Mouse (Mus musculus) layer of hippocampus, adult 11-12 months (tissue): ENCODE results near the gene Sirt6.

ENCODE experiments used
- DNase-seq: peaks from one replicate; pipeline ENCODE4 v3.0.0; 2022; ENCODE audit warnings: low spot score

The Sirt6 gene

DNA sequence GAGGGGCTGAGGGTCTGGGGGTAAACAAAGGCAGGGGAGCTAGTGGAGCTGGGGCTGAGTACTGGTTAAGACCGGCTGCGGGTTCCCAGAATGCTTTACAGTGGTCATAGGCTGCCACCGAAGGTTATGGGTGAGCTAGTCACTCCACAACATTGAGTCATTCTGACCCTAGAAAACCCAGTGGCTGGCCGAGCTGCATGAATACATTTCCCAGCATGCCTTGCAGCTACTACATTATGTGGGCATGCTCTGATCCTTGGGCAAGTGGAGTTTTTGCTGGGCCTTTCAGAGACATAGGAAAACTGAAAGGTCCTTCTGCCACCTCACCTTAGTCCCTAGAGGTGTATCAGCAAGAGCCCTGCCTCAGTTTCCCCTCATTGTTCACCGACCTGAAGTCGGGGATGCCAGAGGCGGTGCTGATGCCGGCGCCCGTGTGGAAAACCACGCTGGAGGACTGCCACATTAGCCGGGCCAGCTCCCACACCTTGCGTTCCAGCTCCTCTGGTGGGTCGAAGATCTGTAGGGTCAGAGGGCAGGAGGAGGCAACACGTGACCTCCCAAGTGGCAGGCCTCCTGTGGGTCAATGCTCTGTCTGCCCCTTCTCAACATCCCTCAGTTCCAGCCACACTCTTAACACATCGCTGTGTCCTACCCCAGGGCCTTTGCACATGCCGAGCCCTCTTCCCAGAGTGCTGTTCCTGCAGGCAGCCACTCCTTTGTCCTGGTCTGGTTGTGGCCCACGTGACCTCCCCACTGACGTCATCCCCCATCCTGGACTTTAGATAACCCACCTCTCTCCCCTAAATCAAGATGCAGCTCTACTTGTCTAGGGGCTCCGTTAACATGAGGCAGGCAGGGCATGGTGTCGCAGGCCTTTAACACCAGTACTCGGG is 1.2 kb downstream of the Sirt6 start:
- no peak for DNase-seq

- no peak for DNase-seq
Measured at GRCm38 (mm10) chr10:81623441-81623840, 4.2 kb downstream of the Sirt6 start.

DNA sequence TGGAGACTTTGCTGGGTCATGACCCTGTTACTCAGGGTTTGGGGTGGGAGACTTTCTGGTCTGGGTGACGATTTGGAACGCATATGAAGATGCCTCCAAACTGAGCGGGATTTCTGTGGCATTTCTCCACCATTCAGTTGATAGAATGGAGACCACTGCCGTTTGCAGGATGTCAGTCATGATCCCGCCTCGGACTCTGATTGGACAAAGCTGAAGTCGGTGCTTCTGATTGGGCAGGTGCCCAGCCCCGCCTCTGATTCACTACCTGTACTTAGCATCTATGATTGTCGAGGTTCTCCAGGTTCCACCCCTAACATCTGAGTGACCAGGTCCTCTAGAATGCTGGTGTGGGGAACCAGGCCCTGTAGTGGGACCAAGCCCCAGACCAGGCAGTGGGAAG is 6.8 kb downstream of the Sirt6 start:
- no peak for DNase-seq

- no peak for DNase-seq
Measured at GRCm38 (mm10) chr10:81619976-81620375, 7.6 kb downstream of the Sirt6 start.

DNA sequence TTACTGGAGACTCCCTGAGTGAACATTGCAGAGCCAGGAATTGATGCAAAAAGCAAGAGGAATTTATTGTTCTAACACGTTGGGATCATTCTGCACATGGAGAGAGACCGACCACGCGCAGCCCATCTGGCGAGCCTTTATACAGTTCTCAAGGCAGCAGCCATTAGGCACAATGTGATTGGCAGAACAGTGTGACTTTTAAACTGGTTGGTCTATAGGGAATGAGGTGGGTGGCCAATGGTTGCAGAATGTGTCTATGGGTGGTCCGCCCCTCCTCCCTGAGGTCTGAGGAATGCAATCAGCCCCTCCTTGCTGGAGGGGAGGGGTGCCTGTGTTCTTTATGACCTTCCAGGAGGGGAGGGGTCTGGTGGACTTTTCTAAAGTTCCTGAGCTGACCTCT is 12.1 kb downstream of the Sirt6 start:
- DNase-seq: peak; percentile 54

- DNase-seq: no peak
Measured at GRCm38 (mm10) chr10:81612779-81613178, 14.8 kb downstream of the Sirt6 start.

DNA sequence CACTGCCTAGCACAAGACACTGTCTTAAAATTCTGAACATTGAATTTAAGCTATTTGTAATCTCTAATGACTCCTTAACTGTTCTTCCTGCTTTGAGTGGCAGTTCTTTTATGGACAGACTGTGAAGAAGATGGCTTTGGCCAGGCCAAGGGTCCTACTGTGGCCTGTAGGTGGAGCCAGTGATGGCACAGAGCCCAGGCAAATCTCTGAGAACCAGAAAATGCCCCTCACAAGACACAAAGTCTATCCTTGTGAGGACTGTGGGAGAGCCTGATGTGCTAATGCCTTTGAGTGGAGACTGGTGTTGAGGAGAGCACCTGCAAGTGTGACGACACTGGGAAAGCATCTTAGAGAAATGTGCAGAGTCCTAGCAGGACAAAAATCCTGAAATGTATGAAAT is 19.3 kb downstream of the Sirt6 start:
- no peak for DNase-seq

DNA sequence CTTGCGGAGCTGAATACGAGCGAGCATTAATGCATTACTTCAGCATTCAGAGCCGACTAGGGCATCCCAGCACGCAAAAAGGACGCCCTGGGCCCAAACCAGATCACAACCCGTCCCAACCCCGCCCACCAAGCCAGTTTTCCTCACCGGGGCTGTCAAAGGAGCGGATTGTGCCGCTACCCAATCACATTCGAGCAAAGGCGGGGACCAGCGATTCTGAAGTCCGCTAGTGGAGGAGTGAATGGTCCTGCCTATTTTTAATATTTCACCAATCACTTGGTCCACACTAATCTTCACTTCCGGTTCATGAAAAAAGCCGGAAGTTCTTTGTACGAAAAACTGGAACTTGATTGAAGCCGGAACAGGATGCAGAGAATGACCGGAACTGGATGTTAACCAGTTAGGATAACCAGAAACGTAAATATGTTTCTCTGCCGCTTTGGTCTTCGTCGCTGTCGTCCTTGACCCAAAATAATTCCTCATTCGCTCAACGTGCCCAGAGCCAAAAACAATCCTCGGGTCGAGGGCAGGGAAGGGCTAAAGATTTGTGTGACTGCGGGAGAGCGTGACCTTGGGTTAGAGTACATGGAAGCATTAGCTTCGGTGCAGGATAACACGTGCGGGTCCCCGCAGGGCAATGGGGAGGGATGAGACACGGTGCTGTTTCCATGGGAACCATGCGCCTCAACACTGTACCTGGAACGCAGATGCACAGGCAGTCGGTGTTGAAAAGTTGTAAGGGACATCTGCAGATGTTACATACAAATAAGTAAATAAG is 21.4 kb downstream of the Sirt6 start, which contains the start of gene BC025920:
TSS of gene BC025920 (plus strand) at position 297 of the 778 bp plus-strand sequence.
- DNase-seq: peak; percentile 95

DNA sequence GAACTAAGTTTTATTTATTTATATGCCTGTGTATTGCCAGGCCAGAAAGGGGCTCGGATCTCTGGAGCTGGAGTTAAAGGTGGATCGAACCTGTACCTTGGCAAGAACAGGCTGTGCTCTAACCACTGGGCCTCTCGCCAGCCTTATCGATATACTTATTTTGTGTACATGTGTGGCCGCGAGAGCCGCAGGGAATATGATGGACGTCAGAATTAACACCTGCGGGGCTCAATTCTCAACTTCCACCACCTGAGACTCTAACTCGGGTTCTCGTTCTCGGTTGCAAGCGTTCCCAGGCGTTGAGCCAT is 22.0 kb downstream of the Sirt6 start:
- DNase-seq: no peak

- DNase-seq: peak; percentile 89
Measured at GRCm38 (mm10) chr10:81604968-81605665, 22.5 kb downstream of the Sirt6 start.

DNA sequence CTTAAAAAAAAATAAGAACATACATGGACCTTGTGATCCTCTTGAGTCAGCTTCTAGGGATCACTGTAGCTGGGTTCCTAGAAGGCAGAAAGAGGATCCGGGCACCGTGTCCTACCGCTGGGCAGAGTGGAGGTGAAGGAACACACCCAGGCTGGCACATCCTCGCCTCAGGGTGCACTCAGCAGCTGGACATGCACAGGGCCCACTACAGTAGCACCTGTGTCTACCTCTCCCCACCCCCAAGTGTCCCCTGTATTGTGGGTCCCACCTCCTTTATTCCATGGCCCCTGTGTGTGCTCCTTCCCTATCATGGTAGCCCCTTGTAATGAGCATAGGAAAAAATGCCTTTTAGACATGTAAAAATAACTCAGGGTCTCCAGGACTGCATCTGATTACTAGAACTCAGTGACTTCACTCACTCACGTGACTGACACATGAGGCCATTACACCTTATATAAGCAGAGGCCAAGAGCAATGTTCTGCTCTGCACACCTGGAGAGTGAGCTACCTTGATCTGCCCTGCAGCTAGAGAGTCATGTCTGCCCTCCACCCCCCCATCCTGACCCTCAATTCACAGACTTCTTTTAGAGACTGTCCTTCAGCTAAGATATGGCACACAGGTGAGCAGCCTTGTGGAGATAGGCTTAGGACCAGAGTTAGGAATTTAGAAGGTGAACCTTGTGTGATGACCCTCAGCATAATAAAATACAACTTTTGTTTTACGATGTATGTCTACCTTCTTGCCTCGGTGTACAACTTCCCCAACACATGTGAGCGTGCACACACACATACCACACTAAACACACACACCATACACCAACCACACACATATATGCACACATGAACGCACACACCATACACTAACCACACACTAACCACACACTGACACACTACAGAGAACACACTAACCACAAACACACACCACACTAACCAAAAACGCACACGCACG is 23.3 kb downstream of the Sirt6 start:
- DNase-seq: no peak

DNA sequence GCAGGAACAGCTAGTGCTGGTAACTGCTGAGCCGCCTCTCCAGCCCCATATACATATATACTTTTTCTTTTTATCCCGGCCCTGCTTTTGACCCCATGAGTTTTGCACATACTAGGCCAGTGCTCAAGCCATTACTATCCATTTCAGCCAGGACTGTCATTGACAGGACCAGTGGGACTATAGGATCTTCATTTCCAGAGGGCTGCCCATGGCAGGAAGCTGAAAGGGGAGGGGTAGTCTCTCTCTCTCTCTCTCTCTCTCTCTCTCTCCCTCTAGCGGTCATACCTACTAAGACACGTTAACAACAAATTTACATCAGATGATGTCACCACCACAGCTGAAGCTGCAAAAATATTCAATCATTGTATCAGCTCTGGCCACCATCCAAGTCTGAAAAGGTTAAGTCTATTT is 24.9 kb downstream of the Sirt6 start:
- DNase-seq: no peak

GRCm38 (mm10) chr10:81601396-81601905 is 26.1 kb downstream of the Sirt6 start:
- no peak for DNase-seq

DNA sequence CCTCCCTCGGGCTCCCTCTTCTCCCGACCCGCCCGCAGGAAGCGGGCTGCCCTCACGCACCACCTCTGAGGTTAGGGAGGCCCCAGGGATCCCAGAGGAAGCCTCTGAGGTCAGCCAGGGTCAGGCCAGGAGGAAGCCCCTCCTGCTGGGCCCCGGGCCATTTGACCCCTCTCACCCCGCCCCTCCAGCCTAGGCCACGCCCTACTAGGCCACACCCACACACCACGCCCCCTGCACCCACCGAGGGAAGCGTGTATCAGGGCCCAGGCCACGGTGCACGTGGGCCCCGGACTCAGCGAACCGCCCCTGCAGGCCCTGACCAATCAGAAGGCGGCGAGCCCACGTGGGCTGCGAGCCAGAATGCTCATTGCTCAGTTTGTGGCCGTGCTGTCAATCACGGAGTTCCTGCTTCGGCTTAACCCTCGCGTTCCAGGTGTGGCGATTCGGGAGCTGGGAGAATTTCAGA is 26.8 kb downstream of the Sirt6 start, which contains the start of gene Tle6:
TSS of gene Tle6 (minus strand) at position 336 of the 466 bp plus-strand sequence.
- DNase-seq: peak; percentile 97

- no peak for DNase-seq
Measured at GRCm38 (mm10) chr10:81600096-81600495, 27.5 kb downstream of the Sirt6 start.

- DNase-seq: no peak
Measured at GRCm38 (mm10) chr10:81599630-81600029, 28.0 kb downstream of the Sirt6 start.

DNA sequence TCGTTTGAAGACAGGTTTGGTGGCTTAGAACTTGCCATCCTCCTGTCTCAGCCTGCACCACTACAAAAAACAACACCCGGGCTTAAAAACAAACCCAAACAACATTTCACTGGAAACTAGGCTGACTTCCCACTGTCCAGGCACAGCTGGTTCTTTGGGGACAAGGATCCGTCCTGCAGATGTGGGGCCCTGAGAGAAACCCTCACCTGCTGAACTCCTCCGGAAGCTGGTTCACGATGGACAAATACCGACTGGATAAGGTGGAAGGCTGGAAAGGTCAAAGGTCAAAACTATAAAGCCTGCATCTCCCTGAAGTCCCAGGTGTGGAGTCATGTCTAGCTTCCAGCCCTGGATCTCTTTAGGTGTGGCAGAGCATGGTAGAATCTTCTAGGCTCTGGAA is 28.7 kb downstream of the Sirt6 start:
- DNase-seq: no peak

GRCm38 (mm10) chr10:81598342-81598741 is 29.3 kb downstream of the Sirt6 start:
- DNase-seq: no peak

GRCm38 (mm10) chr10:81597137-81597950 is 30.3 kb downstream of the Sirt6 start:
- DNase-seq: no peak

- DNase-seq: no peak
Measured at GRCm38 (mm10) chr10:81596611-81597010, 31.0 kb downstream of the Sirt6 start.
